Mouse (Mus musculus) kidney, adult 10 weeks (tissue): ENCODE data around the gene Ctnna3. TPM values are rescaled to one million over a fixed set of nuclear protein-coding genes. Genes with fewer than 3 reads are reported as not detected.

Experiments used
- polyA plus RNA-seq: library from polyadenylated mRNA; stranded (reverse); fragments of 350-450 nt; fragmentation: Illumina TruSeq; extraction: RNeasy Lipid Tissue Mini Kit (QIAGEN cat#74804); gene quantifications from one replicate; pipeline ENCODE4 v1.2.3, GENCODE M21; 2014; ENCODE audit warnings: low read depth, low replicate concordance

Gene Ctnna3
- polyA plus RNA-seq, result 0.44 TPM

DNA sequence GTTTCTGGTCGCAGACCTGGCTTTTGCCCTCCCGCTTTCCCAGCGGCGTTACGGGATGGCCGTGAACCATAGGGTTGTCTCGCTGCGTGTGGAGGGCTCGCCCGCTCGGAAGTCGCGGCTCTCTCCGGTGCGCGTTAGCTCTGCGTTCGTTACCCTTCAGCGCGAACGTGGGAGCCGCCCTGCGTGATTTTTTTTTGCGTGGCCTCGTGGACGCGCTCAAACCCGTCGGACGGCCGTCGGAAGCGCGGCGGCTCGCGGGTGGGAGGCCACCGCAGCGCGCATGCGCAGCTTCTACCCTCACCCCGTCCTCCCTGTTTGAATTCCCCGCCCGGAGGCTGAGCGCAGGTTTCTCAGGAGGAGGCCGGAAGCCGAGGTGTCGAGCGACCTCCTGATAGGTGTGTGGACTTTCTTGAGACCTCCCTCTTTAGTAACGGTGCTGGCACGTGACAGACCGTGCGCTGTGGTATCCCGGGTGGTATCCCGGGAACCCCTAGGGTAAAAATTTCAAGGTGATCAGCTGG, at the start of gene Ctnna3:
TSS of gene Ctnna3 (plus strand) at position 314 of the 521 bp plus-strand sequence.

GRCm38 (mm10) chr10:63381498-63382280, 48.2 kb upstream of the Ctnna3 start, which contains the start of gene Sirt1:
Gene Sirt1, minus strand, starts transcription at chr10:63381704.

GRCm38 (mm10) chr10:63382372-63383279, 47.3 kb upstream of the Ctnna3 start, which contains the start of gene Dnajc12:
Gene Dnajc12, plus strand, starts transcription at chr10:63382443.

GRCm38 (mm10) chr10:63421739-63422735, 7.9 kb upstream of the Ctnna3 start, which contains the start of gene Gm7075:
Gene Gm7075, minus strand, starts transcription at chr10:63421789.

GRCm38 (mm10) chr10:63927334-63927733, 497.4 kb downstream of the Ctnna3 start, which contains the start of gene Gm10118:
Gene Gm10118, minus strand, starts transcription at chr10:63927434.

DNA sequence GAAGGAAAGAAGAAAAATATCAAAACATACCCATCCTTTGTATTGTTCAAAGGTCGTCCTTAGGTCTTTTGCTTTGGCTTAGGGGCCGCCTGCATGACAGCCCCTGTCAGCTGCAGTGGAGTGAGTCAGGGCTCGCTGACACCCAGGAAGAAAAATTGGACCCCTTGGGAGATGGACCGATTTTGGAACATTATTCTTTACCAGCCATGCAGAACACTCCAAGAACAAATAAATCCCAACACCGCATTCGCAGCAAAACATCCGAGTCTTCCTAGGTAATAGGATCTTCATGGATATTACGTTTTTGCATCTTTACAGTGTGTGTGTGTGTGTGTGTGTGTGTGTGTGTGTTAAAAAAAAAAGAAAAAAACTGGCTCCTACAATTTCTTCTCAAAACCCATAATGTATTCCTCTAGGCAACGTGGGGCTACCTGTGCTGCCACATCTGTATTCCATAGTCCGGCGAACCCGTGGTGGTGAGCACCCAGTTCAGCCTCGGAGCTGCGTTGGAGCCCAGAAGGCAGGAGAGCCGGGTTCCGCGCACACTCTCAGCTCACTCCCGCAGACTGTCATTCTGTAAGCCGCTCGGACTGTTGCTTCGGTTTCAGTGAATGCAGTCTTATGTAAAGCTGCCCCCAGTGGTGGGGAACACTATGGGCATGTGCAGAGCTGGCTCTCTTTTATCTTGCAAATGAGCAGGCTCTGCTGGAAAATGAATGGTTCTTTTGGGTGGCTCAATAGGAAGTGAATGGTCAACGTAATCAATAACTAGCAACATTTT, 660.0 kb downstream of the Ctnna3 start, which contains the start of gene Lrrtm3:
TSS of gene Lrrtm3 (minus strand) at position 598 of the 781 bp plus-strand sequence.

Other genes with a start within 250 kb of the Ctnna3 start
- gene Mypn, start 226.1 kb upstream of the Ctnna3 start, polyA plus RNA-seq, result not detected
- gene Herc4, start 186.3 kb upstream of the Ctnna3 start, polyA plus RNA-seq, result 183 TPM
- gene Sirt1, start 48.4 kb upstream of the Ctnna3 start, polyA plus RNA-seq, result 60.0 TPM
- gene Dnajc12, start 47.7 kb upstream of the Ctnna3 start, polyA plus RNA-seq, result 109 TPM
- not detected for gene Gm7075, start 8.3 kb upstream of the Ctnna3 start, polyA plus RNA-seq